Mouse (Mus musculus) heart, adult 2 months (tissue): ENCODE measurements at regions not wholly inside any gene's neighbourhood (a gene's known extent, or its start where the extent isn't known, plus 50 kb on each side); places are given as distances from the start of the nearest gene placed in this dataset.

Experiments
- CTCF ChIP-seq: fragments of 200-600 bp; IDR thresholded peaks from 2 replicates; pipeline ENCODE4 v1.8.1; 2022; ENCODE audit warnings: antibody characterized with exemption, mild to moderate bottlenecking, moderate library complexity
- POLR2A ChIP-seq: fragments of 200-500 bp; IDR thresholded peaks from 2 replicates; pipeline ENCODE4 v1.6.1; 2011; ENCODE audit warnings: mild to moderate bottlenecking, low read depth, low read length, control low read depth; ENCODE audit not compliant: insufficient read depth

DNA sequence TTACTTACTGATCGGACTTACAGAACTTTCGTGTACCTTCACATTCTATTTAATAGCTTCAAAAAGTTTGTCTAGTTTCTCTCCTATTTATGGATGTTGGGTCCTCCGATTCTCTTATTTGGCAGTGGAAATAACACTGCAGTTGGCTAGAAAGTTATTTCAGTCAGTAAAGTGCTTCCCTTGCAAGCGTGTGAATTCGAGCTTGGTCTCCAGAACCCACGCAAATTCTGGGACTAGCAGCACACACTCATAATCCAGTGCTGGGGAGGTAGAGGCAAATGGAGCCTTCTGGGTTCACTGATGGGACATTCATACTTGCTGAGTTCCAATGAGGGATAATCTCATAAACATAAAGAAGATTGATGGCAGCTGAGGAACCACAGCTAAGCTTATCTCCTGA is 51.9 kb upstream of the Dusp22 start:
- TF ChIP-seq POLR2A (no peak), CTCF (no peak)
